Mouse (Mus musculus) bone marrow macrophage, adult 2 months (primary cell): Measurements from ENCODE around the gene Setd7.

Source experiments
- CTCF ChIP-seq: IDR thresholded peaks from 2 replicates; pipeline ENCODE4 v1.5.1; 2012; ENCODE audit warnings: low read depth, mild to moderate bottlenecking, low read length, moderate library complexity
- POLR2A ChIP-seq: IDR thresholded peaks from 2 replicates; pipeline ENCODE4 v1.6.1; 2012; ENCODE audit warnings: mild to moderate bottlenecking, low read depth, low read length, borderline replicate concordance

DNA sequence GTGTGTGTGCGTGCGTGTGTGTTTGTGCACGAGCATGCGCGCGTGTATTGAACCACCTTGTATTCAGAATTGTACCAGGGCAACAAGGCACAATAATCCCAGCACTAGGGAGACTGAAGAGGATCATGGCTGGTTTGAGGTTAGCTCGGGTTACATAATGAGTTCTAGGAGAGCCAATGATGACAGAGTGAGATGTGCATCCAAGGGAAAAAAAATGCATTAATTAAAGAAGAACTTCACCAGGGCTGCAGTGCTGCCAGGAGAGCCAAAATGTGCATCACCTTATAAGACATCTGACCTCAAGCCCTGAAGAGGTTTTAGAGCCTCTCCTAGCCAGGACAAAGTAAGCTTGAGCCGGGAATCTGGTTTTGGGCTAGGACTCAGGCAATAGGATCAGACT, 5.1 kb downstream of the Setd7 start:
- no peak for TF ChIP-seq CTCF
- no peak for TF ChIP-seq POLR2A
